Mouse (Mus musculus) regulatory T cell (primary cell): ENCODE measurements at regions not wholly inside any gene's neighbourhood (a gene's known extent, or its start where the extent isn't known, plus 50 kb on each side); places are given as distances from the start of the nearest gene placed in this dataset.

Experiments
- in situ Hi-C: fragments of 300-600 bp; cut with MboI, MseI; formaldehyde crosslinking; loops from one replicate; pipeline ENCODE4 v1.15.1; 2025; ENCODE audit warnings: high pct_unique_total_duplicates

GRCm38 (mm10) chr13:43724161-43724560, 60.4 kb upstream of the Cd83 start:
- in situ Hi-C loops, result no loop called here

- in situ Hi-C loops, result loop anchor here (25.0 kb wide), 2 partner anchors 363 to 538 kb away; partner anchors contain the start of gene Sirt5
Measured at GRCm38 (mm10) chr13:43725698-43726097, 58.9 kb upstream of the Cd83 start.

- in situ Hi-C loops, result loop anchor here (25.0 kb wide), 2 partner anchors 365 to 540 kb away; partner anchors contain the start of gene Sirt5
Measured at GRCm38 (mm10) chr13:43726895-43727341, 57.7 kb upstream of the Cd83 start.

GRCm38 (mm10) chr13:43729617-43730016, 55.0 kb upstream of the Cd83 start:
- in situ Hi-C loops, result loop anchor here (25.0 kb wide), 2 partner anchors 367 to 542 kb away; partner anchors contain the start of gene Sirt5

- in situ Hi-C loops, result loop anchor here (25.0 kb wide), 2 partner anchors 371 to 546 kb away; partner anchors contain the start of gene Sirt5
Measured at GRCm38 (mm10) chr13:43733061-43733460, 51.5 kb upstream of the Cd83 start.

GRCm38 (mm10) chr13:43734641-43735040, 49.9 kb upstream of the Cd83 start:
- in situ Hi-C loops, result loop anchor here (25.0 kb wide), 2 partner anchors 372 to 547 kb away; partner anchors contain the start of gene Sirt5
